Mouse (Mus musculus) spleen, embryonic (tissue): ENCODE measurements around the gene Slc15a5.

Experiments used
- CTCF ChIA-PET: fragments of 350-600 bp; sonication (Branson Sonifier 250); formaldehyde crosslinking; loops from one replicate; lab custom pipeline; 2022; lab: Charles Lee

The Slc15a5 gene

DNA sequence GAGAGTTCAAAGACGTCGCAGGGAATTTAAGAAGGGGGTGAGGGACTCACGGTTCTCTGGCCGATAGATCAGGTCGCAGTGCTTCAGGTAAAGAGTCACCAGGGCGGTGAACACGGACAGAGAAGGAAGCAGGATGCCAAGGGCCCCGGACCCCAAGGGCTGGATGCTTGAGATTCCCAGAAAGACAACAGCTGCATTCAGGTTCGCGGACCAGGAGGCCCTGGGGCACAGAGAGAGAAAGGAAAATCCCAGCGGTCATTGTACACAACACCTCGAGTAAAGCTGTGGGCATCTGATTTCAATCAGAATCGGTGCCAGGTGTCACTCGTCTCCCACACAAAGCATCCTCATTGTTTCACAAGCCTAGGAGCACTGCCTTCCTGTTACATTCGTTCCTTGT, 24.1 kb downstream of the Slc15a5 start:
- CTCF ChIA-PET: no interaction called here

DNA sequence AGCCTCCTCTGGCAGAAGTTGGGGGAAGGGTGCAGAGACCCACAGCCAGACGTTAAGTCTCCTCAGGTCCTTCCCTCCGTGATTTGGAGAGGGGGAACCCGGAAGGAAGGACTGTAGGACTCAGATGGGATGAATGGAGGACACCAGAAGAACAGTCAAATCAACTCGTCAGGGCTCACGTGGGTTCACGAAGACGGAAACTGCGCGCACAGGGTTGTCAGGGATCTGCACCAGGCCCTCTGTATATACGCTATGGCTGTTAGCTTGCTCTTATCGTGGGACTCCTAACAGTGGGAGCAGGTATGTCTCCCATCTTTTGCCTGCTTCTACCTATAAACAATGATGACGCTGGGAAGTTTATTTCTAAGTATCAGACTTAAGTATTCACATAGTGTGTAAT, 24.8 kb downstream of the Slc15a5 start:
- CTCF ChIA-PET: no interaction called here

DNA sequence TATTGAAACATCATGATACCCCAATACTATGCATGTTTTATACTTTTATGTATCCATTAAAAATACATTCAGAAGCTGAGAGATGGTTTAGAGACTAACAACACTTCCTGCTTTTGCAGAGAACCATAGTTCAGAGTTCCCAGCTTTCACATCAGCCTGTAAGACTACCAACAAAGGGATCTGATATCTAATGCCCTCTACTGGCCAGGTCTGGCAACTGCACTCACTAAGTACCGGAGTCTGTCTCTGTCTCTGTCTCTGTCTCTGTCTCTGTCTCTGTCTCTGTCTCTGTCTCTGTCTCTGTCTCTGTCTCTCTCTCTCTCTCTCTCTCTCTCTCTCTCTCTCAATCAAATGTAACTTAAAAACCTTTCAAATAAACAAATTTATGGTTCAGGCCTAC, 25.6 kb downstream of the Slc15a5 start:
- CTCF ChIA-PET: no interaction called here

DNA sequence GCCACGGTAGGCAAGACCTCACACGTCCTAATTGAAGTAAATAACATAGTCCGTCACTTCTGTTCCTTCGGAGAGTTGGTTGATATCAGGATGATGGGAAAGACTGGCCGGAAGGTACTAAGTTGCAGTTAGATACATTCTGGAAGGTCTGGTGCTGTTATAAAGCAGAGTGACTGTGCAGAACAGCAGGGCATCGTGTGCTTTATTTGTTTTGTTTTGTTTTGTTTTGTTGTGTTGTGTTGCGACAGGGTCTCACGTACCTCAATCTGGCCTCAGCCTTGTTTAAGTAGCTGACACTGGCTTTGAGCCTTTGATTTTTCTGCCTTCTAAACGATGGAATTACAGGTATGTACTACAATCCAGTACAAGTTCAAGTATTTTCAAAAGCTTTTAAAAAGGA, 26.0 kb downstream of the Slc15a5 start:
- CTCF ChIA-PET: no interaction called here

DNA sequence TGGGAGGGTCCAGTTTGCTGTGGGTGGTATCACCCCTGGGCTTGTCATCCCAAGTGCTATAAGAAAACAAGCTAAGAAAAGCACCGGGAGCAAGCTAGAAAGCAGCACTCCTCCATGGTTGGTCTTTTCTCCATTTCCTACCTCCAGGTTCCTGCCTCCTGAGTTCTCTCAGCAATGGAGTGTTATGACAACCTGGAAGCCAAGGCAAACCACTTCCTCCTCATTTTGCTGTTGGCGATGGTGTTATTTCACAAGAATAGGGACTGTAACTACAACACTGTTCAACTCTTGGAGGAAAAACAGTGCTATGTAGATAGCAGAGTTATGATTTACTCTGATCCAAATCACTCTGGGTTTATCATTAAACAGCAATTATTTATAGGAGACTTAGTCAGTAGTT, 34.4 kb downstream of the Slc15a5 start:
- CTCF ChIA-PET: no interaction called here

DNA sequence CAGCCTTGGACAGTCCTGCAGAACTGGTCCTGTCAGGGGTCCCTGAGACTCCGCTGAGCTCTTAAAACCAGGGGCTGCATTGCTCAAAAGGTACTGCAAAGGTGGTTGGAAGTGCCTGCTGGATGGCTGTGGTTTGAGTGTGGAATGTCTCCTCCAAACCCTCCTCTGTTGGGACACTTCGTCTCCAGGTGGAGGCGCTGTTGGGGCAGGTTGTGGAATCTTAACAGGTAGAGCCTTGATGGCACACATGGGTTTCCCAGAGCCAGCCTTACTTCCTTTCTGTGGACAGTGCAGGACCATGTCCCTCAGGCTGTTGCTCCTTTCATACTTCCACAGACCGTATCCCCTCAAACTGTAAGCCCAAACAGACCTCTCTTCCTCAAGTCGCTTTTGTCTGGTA, 36.8 kb downstream of the Slc15a5 start:
- CTCF ChIA-PET: no interaction called here

DNA sequence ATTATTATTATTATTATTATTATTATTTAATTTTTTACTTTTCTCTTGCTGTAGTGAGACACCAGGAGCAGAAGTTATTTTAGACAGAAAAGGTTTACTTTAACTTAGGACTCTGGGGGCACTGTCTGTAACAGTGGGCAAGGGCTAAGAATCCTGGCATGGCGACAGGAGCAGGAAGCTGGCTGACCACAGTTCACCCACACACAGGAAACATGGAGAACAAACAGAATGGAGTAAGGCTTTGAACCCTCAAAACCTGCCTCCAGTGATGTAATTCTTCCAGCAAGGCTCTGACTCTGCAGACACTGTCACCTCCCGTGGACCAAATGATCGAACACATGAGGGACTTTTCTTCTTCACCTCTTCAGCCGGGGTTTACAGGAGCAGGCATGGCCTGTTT, 37.9 kb downstream of the Slc15a5 start:
- CTCF ChIA-PET: no interaction called here

DNA sequence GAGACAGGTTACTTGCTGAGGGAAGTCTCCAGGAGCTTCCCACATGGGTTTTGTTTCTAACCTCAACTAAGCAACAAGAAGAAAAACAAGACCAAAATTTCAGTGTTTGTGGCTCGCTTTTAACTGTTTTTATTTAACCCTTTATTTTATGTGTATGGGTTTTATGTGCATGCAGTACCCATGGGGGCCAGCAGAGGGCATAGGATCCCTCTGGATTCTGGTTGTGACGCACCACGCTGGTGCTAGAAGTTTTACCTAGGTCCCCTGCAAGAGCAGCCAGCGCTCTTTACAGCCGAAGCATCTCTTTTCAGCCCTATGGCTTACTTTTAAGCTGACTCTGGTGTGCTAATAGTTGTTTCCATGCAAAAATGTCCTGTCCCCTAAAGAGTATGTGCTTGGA, 42.1 kb downstream of the Slc15a5 start:
- CTCF ChIA-PET: no interaction called here

DNA sequence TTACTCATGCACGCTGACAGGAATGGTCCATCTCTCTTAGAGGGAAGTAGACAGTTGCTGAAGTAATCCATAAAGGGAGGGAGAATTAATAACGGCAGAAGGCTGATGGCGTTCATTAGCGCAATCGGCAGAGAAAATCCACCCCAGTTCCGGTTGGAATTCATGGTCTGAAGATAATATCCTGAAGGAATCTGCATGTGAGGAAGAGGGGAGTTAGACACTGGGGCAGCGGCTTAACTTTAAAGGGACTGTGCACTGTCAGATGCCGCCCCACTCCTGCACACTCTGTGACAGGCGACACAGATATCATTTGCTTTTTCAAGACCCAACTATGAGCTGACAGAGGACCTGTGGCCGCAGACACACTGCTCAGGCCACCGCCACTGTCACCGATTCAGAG, 42.8 kb downstream of the Slc15a5 start:
- CTCF ChIA-PET: no interaction called here

DNA sequence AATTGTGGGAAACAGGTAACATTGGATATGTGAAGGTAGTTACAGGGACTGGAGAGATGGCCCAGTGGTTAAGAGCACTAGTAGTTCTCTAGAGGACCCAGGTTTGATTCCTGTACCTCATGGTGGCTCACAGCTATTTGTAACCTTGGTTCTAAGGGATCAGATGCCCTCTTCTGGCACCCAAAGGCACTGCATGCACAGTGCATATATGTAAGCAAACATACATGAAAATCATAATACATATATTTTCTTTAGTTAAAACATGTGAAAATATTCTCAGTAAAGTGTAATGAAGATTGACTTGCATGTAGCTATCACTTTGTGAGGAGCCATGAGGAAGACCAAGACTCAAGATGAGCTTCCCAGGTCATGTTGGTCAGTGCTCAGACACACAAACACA, 62.8 kb downstream of the Slc15a5 start:
- CTCF ChIA-PET: no interaction called here

DNA sequence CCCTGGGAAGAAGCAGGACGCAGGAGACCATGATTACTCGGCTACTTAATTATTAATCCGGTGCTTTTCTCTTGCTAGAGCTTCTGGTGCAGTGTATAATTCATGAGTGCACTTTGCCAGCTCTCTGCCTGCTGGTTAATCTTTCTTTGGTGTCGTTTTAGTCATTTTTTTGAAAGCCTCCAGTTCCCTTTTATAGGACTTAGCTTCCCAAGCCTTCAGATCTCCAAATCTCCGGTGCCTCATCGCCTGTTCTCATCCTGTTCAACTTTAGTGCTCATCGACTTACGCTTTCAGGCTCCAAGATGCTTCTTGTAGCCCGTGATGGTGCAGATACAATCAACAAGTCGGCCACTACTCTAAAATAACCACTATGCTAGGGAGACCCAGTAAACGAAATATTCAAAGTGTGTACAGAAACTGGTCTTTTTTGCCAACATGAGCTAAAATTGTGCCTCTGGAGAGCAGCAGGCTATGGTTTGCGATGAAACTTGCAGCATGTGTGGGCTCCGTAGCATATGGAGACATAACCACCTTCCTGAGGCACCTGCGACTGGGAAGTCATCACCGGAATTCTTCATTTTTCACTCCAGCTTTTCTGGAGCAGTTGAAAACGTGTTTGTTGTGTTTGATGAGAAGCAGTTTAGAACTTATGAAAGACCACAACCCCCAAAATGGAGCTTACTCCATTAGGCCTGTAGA, 64.6 kb downstream of the Slc15a5 start:
- CTCF ChIA-PET: no interaction called here

DNA sequence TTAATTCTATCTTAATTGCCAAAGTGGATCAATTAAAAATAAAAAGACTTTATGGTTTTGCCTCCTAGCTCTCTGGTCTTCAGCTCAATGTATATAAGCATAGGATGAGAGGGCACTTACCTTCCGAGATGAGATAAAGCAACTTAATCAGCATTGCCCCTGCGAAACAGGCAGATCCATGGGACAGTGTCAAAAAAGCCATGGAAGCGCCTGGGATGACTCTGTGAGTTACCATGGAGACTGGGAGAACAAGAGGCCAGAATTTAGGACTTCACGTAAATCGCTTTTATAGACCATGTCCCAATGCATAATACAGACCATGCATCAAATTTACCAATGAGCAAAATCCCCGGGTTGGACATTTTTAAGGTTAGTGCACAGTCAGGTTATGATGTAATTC, 67.8 kb downstream of the Slc15a5 start:
- CTCF ChIA-PET: no interaction called here

DNA sequence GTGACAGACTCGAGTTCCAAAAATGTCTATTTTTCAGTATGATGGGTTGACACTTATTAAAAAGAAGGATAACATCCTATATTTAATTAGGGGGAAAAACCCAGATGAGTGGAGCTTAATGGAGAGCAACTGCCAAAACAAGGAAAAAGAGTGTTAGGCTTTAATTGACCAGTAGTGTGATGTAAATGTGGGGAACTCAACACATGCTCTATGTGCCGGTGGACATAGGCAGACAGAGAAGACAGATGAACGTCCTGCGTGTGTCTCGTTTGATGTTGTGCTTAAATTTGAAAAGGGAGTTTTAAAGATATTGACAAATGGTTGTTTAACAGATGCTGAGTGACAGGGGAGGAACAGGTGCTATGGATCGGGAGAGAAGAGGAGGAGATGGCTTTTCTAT, 72.0 kb downstream of the Slc15a5 start:
- CTCF ChIA-PET: no interaction called here

DNA sequence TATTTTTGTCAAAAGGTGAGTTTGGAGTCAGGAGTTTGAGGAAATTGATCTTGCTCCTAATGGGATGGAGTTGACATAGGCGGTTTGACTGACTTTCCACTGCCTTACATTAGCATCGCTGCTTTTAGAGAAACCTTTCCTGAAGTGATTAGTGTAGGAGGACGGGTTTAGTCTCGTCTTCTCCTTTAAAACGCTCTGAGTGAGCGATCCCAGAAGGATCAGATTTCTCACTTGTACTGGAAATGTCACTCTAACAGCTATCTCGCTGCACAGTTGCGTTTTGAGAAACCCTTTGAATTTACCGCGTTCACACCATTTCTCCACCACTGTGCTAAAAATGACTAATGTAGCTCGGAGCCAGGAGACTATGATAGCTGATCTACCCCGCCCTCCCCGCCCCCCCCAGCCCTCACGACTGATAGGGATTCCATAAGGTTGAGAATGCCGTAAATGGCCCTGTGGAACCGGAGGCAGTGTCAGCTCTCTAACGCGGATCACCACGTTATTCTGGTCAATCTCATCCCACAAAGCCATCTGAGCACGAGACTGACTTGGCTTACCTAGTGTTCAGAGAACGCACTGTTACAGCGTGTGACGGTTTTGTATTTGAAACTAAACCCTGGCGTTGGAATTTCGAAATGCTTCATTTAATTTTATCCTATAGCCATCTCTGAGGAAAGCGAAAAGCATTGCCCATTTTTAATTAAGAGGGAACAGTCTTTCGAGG, 73.0 kb downstream of the Slc15a5 start:
- CTCF ChIA-PET: no interaction called here

DNA sequence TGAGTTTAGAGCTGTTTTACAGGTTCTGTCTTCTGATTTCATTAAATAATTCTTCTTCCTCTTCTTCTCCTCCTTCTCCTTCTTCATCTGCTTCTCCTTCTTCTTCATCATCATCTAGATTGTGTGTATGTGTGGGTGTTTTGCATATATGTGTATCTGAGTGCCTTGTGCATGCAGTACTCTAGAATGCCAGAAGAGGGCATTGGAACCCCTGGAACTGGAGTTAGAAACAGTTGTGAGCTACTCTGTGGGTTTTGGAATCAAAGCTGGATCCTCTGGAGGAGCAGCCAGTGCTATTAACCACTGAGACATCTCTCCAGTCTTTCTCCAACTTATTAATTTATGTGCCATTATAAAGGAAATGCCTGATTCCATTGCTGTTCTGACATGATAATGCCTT, 89.9 kb downstream of the Slc15a5 start:
- CTCF ChIA-PET: no interaction called here

DNA sequence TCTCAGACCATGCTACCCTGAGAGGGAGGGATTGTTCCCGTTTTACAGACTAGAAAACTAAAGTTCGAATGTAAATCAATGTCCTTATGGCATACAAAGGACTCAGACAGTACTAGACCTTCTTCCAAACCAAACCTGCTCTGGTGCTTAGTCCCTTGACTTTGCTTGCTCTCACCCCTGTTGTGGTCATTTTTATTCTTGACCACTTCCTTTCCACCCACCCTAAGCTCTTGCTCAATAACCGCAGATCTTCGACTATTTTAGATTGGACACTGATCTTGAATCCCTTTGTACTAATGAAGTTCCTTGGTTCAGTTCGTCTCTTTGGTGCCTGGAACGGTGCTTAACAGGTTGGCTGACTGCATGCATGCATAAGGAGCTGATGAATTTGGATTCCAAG, 94.5 kb downstream of the Slc15a5 start:
- CTCF ChIA-PET: no interaction called here

DNA sequence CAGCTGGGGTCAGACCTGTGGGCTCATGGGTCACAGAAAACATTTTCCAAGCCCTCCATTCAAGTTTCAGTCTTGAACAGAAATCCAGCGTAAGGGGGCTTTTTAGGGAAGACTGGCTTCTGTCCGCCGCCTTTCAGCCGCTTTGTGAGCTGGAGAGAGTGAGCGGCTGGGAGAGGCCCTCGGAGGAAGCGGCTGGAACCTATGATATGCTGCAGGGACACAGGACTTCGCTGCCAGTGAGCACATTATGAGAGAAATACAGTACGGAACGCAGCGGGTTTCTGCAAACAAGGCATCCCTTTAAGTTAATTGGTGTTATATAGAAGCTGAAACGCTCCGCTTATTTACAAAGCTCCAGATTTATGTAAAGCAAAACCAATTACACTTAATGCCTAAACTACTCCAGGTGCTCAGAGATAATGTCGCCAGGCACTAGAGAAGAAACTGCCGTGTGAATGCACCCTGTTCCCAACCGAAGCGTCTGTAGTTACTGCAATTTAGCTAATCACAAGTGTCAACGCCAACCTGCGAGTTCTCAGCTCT, 97.5 kb downstream of the Slc15a5 start:
- CTCF ChIA-PET: no interaction called here

DNA sequence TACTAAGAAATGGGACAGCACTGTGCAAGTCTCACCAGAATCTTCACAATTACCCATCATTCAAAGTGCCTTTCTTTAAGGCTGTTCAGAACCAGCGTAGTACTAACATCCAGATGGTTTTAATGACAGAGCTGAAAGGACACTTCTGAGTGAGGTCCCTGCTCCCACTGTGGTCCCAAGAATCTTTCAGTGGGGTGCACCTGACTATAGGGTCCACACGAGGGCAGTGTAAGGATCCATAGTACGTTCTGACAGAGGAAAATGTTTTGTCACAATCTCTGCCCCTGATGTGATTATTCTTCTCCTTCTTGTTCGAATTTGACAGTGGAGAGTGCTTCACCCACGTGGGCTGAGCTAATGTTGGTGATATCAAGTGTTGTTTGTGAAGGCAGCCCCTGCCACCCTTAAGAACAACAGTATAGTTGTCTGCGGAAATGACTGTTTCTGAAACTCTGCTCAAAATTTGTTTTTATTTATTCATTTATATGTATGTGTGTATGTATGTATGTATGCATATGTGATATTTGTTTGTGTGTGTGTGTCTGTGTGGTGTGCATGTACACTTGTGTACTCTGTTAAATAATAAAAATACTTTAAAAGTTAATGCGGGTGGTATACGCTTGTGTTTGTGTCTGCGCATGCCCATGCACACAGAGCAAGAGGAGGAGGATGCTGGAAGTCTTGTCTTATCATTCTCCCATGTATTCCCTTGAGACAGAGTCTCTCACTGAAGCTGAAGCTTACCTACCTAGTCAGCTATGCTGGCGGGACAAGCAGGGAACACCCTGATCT, 98.6 kb downstream of the Slc15a5 start:
- CTCF ChIA-PET: no interaction called here

DNA sequence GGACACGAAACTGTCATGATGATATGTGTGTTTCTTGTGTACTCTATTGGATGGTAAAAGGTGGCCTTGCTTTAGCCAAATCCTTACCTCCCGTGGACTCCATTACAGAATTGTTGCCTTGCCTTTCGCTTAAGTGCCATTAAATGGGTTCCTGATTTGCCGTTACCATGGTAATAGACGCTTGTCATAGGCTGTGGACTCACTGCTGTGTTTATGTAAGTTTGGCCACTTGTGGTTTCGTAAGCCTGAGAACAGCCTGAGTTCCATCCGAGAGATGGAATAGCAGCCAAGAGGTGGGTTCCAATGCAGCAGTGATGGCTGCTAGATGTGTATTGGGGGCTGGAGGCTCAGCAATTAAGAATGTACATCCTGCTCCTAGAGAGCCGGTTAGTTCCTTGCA, 99.3 kb downstream of the Slc15a5 start:
- CTCF ChIA-PET: no interaction called here

DNA sequence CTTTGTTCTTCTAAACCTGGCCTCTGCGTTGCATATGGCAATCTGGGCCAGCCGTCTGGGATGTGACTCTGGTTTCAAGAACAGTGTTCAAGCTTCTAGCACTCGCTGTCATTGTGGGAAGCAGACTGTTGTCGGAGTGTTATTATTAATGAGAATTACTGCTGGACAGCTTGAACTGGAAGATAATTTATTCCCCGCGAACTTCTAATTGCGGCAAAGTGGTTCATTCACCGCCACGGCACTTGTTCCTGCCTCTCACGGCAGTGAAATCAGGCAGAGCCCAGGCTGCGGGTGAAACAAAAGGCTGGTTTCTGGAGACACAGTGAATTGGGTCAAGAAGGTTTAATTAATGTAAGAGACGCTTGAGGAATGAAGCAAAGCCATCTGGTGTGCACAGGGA, 99.9 kb downstream of the Slc15a5 start:
- CTCF ChIA-PET: no interaction called here

DNA sequence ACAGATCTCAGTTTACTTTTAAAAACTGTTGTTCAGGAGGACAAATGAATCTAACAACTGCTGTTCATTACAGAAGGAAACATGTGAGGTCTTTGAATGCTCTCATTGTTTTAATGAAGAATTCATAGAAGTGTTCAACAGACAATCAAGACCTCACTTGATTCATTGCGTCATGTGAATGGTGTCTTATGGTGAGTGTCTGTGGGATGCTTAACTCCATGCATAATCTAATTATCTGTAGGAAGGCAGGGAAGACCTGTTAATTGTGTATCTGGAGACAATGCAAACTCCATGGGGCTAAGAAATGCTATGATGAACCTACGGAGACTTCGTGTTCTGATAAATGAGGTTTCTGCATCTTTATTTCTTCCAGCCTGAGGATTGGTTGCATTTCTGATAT, 103.7 kb downstream of the Slc15a5 start:
- CTCF ChIA-PET: no interaction called here

DNA sequence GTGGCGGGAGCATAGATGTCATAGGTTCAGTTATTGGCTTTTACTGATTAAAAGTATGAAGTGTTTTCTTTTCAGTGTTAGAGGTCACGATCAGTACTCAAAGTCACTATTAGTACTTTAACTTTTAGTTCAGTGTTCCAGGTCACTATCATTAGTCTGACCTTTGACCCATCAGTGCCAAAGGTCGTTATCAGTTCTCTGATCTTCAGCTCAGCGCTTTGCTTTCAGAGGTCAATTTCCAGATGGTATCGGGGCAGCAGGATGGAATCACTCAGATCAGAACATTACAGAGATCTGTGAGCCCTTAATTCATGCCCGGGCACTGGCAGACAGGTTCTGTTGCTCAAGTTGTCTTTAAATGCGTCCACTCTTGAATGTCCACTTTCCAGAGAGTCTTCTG, 116.0 kb downstream of the Slc15a5 start:
- CTCF ChIA-PET: no interaction called here

DNA sequence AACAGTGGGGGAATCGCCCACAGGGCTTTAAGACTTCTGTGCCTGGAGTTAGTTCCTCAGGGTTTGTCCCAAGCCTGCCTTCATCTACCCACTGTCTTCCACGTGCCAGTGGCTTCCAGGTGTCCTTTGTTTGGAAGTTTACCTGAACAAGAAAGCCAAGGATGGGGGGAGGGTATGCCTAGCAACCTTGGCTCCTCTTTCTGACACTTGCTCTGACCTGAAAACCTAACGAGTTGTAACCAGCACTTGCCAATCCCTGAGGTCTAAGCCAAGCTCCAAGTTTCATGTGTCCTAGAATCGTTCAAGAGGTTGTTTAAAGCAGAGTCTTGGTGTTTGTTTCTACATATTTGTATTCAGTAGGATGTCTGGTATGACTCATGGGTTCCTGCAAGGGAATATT, 116.9 kb downstream of the Slc15a5 start:
- CTCF ChIA-PET: no interaction called here
